Mouse (Mus musculus): Measurements from ENCODE around the gene Atp8a2. TPM values are rescaled to one million over a fixed set of nuclear protein-coding genes. Genes with fewer than 3 reads are reported as not detected.
"Not testable (repeated sequence)": the region's sequence is repeated elsewhere in the genome, so short reads cannot be mapped to it uniquely, and the experiment has no call there.

Gene Atp8a2
- polyA plus RNA-seq, 1 experiment from 2014 or later, result 9.0 TPM

DNA sequence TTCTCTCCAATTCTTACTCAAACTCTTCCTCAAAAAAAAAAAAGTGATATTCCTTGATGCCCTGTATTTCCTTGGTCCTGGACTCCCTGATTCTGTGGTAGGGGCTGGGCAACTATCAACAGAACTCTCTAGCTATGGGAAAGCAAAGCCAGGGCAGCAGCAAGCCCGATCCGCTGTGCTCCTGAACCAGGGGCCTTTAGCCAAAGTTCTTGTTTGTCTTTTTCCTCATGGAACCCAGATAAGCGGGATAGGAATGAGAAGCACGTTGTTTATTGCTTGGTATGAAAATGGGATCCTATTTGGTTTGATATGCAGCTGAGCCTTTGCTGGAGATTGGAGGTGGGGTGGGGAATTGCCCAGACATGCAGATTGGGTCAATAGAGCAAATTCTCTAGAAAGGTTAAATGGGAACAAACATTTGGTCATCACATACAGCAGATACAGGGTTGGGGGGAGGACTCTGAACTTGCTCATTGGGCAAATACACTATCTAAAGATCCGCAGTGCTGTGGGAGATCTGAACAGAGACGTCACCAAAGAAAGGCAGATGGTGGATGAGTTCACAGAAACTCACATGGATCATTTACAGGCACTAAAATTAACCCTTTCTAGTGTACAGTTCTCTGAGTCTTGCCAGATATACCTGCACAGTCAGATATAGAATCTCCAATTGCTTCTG lies 353.6 kb downstream of the Atp8a2 start:
- H3K27ac ChIP-seq (replicated peaks in 1 of 2; ENCODE audit: control insufficient read depth in 1 of 2, insufficient read depth in 1 of 2, low read depth in 2 of 2, low read length in 2 of 2), result no peak overlapping the region
- no peaks in the 10 kb centered on the region for H3K9me3 ChIP-seq (ENCODE audit: control insufficient read depth, low read length)
- H3K36me3 ChIP-seq (ENCODE audit: control insufficient read depth, insufficient read depth, low read length), result no peaks in the 10 kb centered on the region
- no peaks in the 10 kb centered on the region for H3K27me3 ChIP-seq (ENCODE audit: control insufficient read depth, insufficient read depth, low read length)
- H3K4me1 ChIP-seq (ENCODE audit: control insufficient read depth in 2 of 2, insufficient read depth in 2 of 2, low read length in 2 of 2), result peaks cover 5% of the 10 kb centered on the region in 2 experiments; a peak in 1 of 4 replicates
- H3K4me3 ChIP-seq (ENCODE audit: control insufficient read depth in 1 of 2, insufficient read depth in 1 of 2, low read depth in 1 of 2, low read length in 2 of 2), result no peak overlapping the region
- no peak overlapping the region for H3K9ac ChIP-seq (ENCODE audit: low read length)
- no peak overlapping the region for H3K4me2 ChIP-seq (ENCODE audit: low read length)
- WGBS, result 69% methylated on average over 6 of the region's 6 CpGs
- ATAC-seq (ENCODE audit: insufficient number of reproducible peaks, insufficient read depth, low FRiP score, low read depth), result no peak

DNA sequence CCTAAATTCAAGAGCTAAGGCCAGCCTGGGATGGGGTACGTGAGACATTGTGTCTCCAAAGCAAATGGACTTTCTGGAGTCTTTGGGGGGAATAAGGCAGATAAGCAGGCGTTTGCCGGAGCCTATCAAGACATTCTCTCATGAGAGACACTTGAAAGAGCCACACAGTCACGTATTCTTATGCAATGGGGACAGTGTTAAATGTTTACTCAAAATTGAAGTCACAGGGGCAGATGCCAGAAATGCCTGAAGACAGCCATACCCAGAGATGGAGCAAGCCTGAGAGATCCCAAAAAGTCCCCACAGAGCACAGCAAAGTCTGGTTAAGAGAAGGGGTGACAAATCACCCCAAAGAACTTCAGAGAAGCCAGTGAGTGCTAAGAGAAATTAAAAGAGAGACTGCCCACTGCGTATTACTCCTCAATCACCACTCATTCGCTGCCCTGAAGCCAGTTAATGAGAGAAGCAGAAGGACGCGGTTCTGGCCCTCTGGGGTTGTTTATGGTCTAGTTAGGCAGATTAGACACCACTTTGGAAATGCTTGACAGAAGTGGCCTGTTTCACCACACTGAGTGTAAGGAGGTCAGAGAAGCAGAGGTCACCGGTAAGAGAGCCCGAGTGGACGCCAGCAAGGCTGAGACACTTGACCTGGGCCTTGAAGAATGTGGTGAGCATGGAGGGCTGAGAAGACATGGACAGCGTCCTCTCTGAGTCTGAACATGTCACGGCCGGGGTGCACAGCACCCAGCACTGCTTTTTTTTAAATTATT lies 356.8 kb downstream of the Atp8a2 start:
- WGBS, result 55% methylated on average over 14 of the region's 14 CpGs
- H3K4me2 ChIP-seq (ENCODE audit: low read length), result no peak overlapping the region
- no peak overlapping the region for H3K27ac ChIP-seq (replicated peaks in 1 of 2; ENCODE audit: control insufficient read depth in 1 of 2, insufficient read depth in 1 of 2, low read depth in 2 of 2, low read length in 2 of 2)
- H3K4me1 ChIP-seq (ENCODE audit: control insufficient read depth in 2 of 2, insufficient read depth in 2 of 2, low read length in 2 of 2), result peaks cover 0 to 5% of the 10 kb centered on the region in 2 experiments; a peak in 1 of 4 replicates
- H3K4me3 ChIP-seq (ENCODE audit: control insufficient read depth in 1 of 2, insufficient read depth in 1 of 2, low read depth in 1 of 2, low read length in 2 of 2), result no peak overlapping the region
- H3K36me3 ChIP-seq (ENCODE audit: control insufficient read depth, insufficient read depth, low read length), result no peaks in the 10 kb centered on the region
- H3K9ac ChIP-seq (ENCODE audit: low read length), result no peak overlapping the region
- H3K27me3 ChIP-seq (ENCODE audit: control insufficient read depth, insufficient read depth, low read length), result no peaks in the 10 kb centered on the region
- no peak for ATAC-seq (ENCODE audit: insufficient number of reproducible peaks, insufficient read depth, low FRiP score, low read depth)
- no peaks in the 10 kb centered on the region for H3K9me3 ChIP-seq (ENCODE audit: control insufficient read depth, low read length)

DNA sequence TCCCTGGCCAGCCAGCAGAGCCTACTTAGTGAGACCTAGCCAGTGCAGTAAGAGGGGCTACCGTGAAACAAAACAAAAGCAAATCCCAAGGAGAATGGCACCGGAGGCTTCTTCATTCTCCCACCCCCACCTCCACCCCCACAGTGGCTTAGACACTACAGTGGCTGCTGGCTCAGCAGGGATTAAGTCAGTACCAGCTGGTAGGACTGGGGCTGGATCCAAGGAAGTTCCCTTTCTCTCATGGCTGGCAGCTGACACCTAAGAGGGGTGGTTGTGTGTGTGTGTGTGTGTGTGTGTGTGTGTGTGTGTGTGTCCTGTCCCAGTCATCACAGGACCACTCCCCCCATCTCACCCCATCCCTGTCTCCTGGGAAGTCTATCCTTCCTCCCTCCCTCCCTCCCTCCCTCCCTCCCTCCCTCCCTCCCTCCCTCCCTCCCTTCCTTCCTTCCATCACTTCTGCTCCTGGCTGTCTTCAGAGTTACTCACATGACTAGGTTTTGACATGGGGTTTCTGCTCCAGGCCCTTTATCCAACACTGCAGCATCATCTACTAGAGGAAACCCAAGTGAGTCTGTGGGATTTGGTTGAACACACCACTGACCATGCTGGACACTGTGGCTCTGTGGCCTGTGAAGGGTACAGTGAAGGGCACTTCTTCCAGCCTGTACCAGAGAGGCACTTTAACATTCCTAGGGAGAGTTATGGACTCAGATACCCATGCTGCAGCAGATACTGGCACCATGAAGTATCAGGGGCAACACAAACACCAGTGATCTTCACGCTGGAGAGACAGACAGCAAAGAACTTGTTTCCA lies 358.3 kb downstream of the Atp8a2 start:
- WGBS, result 67% methylated on average over 1 of the region's 3 CpGs
- not testable (repeated sequence) for H3K4me1 ChIP-seq (ENCODE audit: control insufficient read depth in 2 of 2, insufficient read depth in 2 of 2, low read length in 2 of 2); ATAC-seq (ENCODE audit: insufficient number of reproducible peaks, insufficient read depth, low FRiP score, low read depth)

DNA sequence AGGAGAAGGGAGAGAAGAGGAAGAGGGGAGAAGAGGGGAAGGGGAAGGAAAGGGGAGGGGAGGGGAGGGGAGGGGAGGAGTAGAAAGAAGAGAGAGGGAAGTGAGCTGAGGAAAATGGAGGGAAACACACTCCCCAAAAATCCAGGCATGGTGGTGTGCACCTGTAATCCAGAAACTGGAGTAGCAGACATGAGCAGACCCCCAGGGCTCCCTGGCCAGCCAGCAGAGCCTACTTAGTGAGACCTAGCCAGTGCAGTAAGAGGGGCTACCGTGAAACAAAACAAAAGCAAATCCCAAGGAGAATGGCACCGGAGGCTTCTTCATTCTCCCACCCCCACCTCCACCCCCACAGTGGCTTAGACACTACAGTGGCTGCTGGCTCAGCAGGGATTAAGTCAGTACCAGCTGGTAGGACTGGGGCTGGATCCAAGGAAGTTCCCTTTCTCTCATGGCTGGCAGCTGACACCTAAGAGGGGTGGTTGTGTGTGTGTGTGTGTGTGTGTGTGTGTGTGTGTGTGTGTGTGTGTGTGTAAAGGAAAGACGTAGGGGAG lies 359.2 kb downstream of the Atp8a2 start:
- H3K27me3 ChIP-seq (ENCODE audit: control insufficient read depth, insufficient read depth, low read length); ATAC-seq (ENCODE audit: insufficient number of reproducible peaks, insufficient read depth, low FRiP score, low read depth); H3K4me2 ChIP-seq (ENCODE audit: low read length); H3K4me1 ChIP-seq (ENCODE audit: control insufficient read depth in 2 of 2, insufficient read depth in 2 of 2, low read length in 2 of 2); H3K9ac ChIP-seq (ENCODE audit: low read length); H3K27ac ChIP-seq (replicated peaks in 1 of 2; ENCODE audit: control insufficient read depth in 1 of 2, insufficient read depth in 1 of 2, low read depth in 2 of 2, low read length in 2 of 2); H3K9me3 ChIP-seq (ENCODE audit: control insufficient read depth, low read length); H3K4me3 ChIP-seq (ENCODE audit: control insufficient read depth in 1 of 2, insufficient read depth in 1 of 2, low read depth in 1 of 2, low read length in 2 of 2); H3K36me3 ChIP-seq (ENCODE audit: control insufficient read depth, insufficient read depth, low read length): not testable (repeated sequence)
- no CpG with 5 or more reads among the region's 3 CpGs for WGBS

More for the DNA sequence above, 358.3 kb downstream of the Atp8a2 start:
- H3K36me3 ChIP-seq (ENCODE audit: control insufficient read depth, insufficient read depth, low read length); H3K27ac ChIP-seq (replicated peaks in 1 of 2; ENCODE audit: control insufficient read depth in 1 of 2, insufficient read depth in 1 of 2, low read depth in 2 of 2, low read length in 2 of 2); H3K9ac ChIP-seq (ENCODE audit: low read length); H3K4me3 ChIP-seq (ENCODE audit: control insufficient read depth in 1 of 2, insufficient read depth in 1 of 2, low read depth in 1 of 2, low read length in 2 of 2); H3K27me3 ChIP-seq (ENCODE audit: control insufficient read depth, insufficient read depth, low read length); H3K9me3 ChIP-seq (ENCODE audit: control insufficient read depth, low read length); H3K4me2 ChIP-seq (ENCODE audit: low read length): not testable (repeated sequence)

DNA sequence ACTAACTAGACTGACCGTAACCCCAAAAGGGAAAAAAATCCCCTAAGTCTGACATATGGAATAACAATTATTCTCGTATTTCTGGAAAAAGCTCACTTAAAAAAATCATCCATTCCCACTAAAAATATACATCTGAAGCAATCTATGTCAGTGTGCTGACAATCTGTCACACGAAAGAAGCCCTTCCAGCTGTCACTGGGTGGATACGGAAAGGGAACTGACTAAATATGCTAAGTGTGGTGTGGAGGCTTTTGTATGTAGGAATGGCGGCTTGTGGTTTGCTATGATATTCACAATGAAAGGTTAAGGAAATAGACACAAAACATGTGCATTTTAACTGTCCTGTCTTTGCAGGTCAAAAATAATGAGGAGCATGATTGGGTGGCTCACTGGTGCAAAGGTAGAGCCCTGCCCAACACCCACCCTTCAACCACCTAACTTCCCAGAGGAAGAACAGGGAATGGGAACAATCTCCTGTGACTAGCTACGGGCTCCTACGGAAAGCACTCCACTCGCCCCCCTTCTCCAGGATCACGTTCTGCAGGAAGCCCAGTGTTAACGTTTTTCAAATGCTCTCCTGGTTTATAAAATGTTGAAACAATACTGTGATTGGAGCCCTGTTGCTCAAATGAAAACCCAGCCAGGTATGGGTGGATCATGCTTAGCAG lies 360.0 kb downstream of the Atp8a2 start:
- H3K27ac ChIP-seq (replicated peaks in 1 of 2; ENCODE audit: control insufficient read depth in 1 of 2, insufficient read depth in 1 of 2, low read depth in 2 of 2, low read length in 2 of 2), result no peak overlapping the region
- no peaks in the 10 kb centered on the region for H3K27me3 ChIP-seq (ENCODE audit: control insufficient read depth, insufficient read depth, low read length)
- no peaks in the 10 kb centered on the region for H3K9me3 ChIP-seq (ENCODE audit: control insufficient read depth, low read length)
- H3K4me1 ChIP-seq (ENCODE audit: control insufficient read depth in 2 of 2, insufficient read depth in 2 of 2, low read length in 2 of 2), result peaks cover 0 to 5% of the 10 kb centered on the region in 2 experiments; a peak in 1 of 4 replicates
- no peak overlapping the region for H3K4me3 ChIP-seq (ENCODE audit: control insufficient read depth in 1 of 2, insufficient read depth in 1 of 2, low read depth in 1 of 2, low read length in 2 of 2)
- WGBS, result 59% methylated on average over 10 of the region's 10 CpGs
- H3K4me2 ChIP-seq (ENCODE audit: low read length), result no peak overlapping the region
- no peak for ATAC-seq (ENCODE audit: insufficient number of reproducible peaks, insufficient read depth, low FRiP score, low read depth)
- H3K9ac ChIP-seq (ENCODE audit: low read length), result no peak overlapping the region
- no peaks in the 10 kb centered on the region for H3K36me3 ChIP-seq (ENCODE audit: control insufficient read depth, insufficient read depth, low read length)

DNA sequence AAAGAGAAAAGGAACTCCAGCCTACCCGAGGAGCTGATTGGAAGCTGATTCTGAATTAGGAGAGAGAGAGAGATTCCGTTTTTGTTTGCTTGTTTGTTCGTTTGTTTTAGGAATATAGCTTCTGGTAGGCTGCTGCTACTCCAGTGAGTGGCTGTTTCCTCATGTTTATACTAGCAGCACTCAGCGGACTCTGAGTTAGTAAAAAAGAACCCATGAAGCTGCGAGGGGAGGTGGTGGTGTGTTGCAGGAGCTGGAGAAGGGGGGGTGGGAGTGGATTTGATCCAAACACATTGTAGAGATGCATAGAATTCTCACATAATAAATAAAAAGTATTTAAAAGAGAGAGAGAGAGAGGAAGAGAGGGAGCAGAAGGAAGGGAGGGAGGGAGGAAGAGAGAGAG lies 367.4 kb downstream of the Atp8a2 start:
- H3K4me3 ChIP-seq (ENCODE audit: control insufficient read depth in 1 of 2, insufficient read depth in 1 of 2, low read depth in 1 of 2, low read length in 2 of 2), result no peak overlapping the region
- H3K4me2 ChIP-seq (ENCODE audit: low read length), result no peak overlapping the region
- ATAC-seq (ENCODE audit: insufficient number of reproducible peaks, insufficient read depth, low FRiP score, low read depth), result no peak
- no peaks in the 10 kb centered on the region for H3K27me3 ChIP-seq (ENCODE audit: control insufficient read depth, insufficient read depth, low read length)
- no peaks in the 10 kb centered on the region for H3K9me3 ChIP-seq (ENCODE audit: control insufficient read depth, low read length)
- H3K36me3 ChIP-seq (ENCODE audit: control insufficient read depth, insufficient read depth, low read length), result no peaks in the 10 kb centered on the region
- H3K27ac ChIP-seq (replicated peaks in 1 of 2; ENCODE audit: control insufficient read depth in 1 of 2, insufficient read depth in 1 of 2, low read depth in 2 of 2, low read length in 2 of 2), result no peak overlapping the region
- no peak overlapping the region for H3K9ac ChIP-seq (ENCODE audit: low read length)
- H3K4me1 ChIP-seq (ENCODE audit: control insufficient read depth in 2 of 2, insufficient read depth in 2 of 2, low read length in 2 of 2), result peaks cover 0 to 7% of the 10 kb centered on the region in 2 experiments; a peak in 1 of 4 replicates
- 79% methylated on average over 5 of the region's 5 CpGs for WGBS

DNA sequence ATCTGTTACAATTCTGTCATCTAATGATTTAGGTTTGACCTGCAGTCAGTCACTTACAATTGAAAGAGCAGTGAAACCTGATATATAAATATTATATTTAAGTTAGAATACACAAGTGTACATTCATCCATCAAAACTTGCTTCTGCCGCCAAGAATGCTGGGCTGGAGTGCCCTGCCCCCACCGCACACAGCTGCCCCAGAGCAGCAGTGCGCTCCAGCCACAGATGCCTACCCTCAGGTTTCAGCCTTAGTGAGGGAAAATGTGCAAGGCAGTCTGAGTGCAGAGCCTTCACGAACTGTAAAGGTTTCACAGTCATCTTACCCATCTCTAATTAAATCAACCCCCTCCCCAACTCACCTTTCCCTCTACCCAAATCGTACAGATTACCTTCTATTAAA lies 369.6 kb downstream of the Atp8a2 start:
- Histone ChIP-seq H3K4me1 (ENCODE audit: control insufficient read depth in 2 of 2, insufficient read depth in 2 of 2, low read length in 2 of 2) (peaks cover 0 to 13% of the 10 kb centered on the region in 2 experiments; a peak in 2 of 4 replicates), H3K4me2 (ENCODE audit: low read length) (no peak overlapping the region), H3K9me3 (ENCODE audit: control insufficient read depth, low read length) (no peaks in the 10 kb centered on the region), H3K27me3 (ENCODE audit: control insufficient read depth, insufficient read depth, low read length) (no peaks in the 10 kb centered on the region), H3K9ac (ENCODE audit: low read length) (no peak overlapping the region), H3K27ac (replicated peaks in 1 of 2; ENCODE audit: control insufficient read depth in 1 of 2, insufficient read depth in 1 of 2, low read depth in 2 of 2, low read length in 2 of 2) (no peak overlapping the region), H3K36me3 (ENCODE audit: control insufficient read depth, insufficient read depth, low read length) (no peaks in the 10 kb centered on the region), H3K4me3 (ENCODE audit: control insufficient read depth in 1 of 2, insufficient read depth in 1 of 2, low read depth in 1 of 2, low read length in 2 of 2) (no peak overlapping the region)
- 51% methylated on average over 5 of the region's 5 CpGs for WGBS
- no peak for ATAC-seq (ENCODE audit: insufficient number of reproducible peaks, insufficient read depth, low FRiP score, low read depth)

Data from heart, embryonic 14.5 days (tissue).